Mouse (Mus musculus) stomach, embryonic 16.5 days (tissue): ENCODE results near the gene Dtymk. TPM values are rescaled to one million over a fixed set of nuclear protein-coding genes. Genes with fewer than 3 reads are reported as not detected.
"Not testable (repeated sequence)": the region's sequence is repeated elsewhere in the genome, so short reads cannot be mapped to it uniquely, and the experiment has no call there.

Experiments used
- ATAC-seq: fragments of 200-750 bp; cut with Nextera tagmentation; 2 replicates; pipeline ENCODE4 v1.8.0; 2017; ENCODE audit warnings: moderate number of reproducible peaks, moderate TSS enrichment; ENCODE audit not compliant: insufficient read depth, low FRiP score
- H3K27ac ChIP-seq: fragments of 300-500 bp; sonication (generic); 2 replicates; pipeline ENCODE4 v1.5.1; 2014; ENCODE audit warnings: low read length
- H3K27me3 ChIP-seq: fragments of 300-500 bp; sonication (generic); 2 replicates; pipeline ENCODE4 v1.6.1; 2014; ENCODE audit warnings: low read length, control low read depth, mixed read lengths; ENCODE audit not compliant: control insufficient read depth, insufficient read depth
- H3K36me3 ChIP-seq: fragments of 300-500 bp; sonication (generic); 2 replicates; pipeline ENCODE4 v1.6.1; 2014; ENCODE audit warnings: low read length; ENCODE audit not compliant: control insufficient read depth, insufficient read depth
- H3K4me1 ChIP-seq: fragments of 300-500 bp; sonication (generic); 2 replicates; pipeline ENCODE4 v1.6.1; 2014; ENCODE audit warnings: low read length, control low read depth, mixed read lengths; ENCODE audit not compliant: control insufficient read depth, insufficient read depth
- H3K4me2 ChIP-seq: fragments of 300-500 bp; sonication (generic); 2 replicates; pipeline ENCODE4 v1.6.1; 2014; ENCODE audit warnings: low read depth, low read length, mixed read lengths
- H3K4me3 ChIP-seq: fragments of 300-500 bp; sonication (generic); replicated peaks from 2 replicates; pipeline ENCODE4 v1.5.1; 2014; ENCODE audit warnings: mild to moderate bottlenecking, low read length
- H3K9ac ChIP-seq: fragments of 300-500 bp; sonication (generic); 2 replicates; pipeline ENCODE4 v1.6.1; 2014; ENCODE audit warnings: low read length
- H3K9me3 ChIP-seq: fragments of 300-500 bp; sonication (generic); replicated peaks from 2 replicates; pipeline ENCODE4 v1.6.1; 2016; ENCODE audit warnings: low read length, control low read depth; ENCODE audit not compliant: control insufficient read depth
- WGBS: fragments of 180-500 bp; shearing (Covaris S2); extraction: QIAGEN DNeasy Blood & Tissue Kit; methylation state at CpG from one replicate; pipeline ENCODE4 v1.1.7; 2014; 5-methylcytosine and 5-hydroxymethylcytosine counted together
- polyA plus RNA-seq: library from polyadenylated mRNA; unstranded; fragments of >200 nt; fragmentation: Nextera tagmentation; extraction: Ambion mirVana; gene quantifications from 2 replicates; pipeline ENCODE4 v1.2.1, GENCODE M21; 2015

Dtymk gene
- 196 and 210 TPM in 2 replicates for polyA plus RNA-seq

GRCm38 (mm10) chr1:93801741-93802238 is at the start of gene Dtymk:
TSS of gene Dtymk (minus strand) at chr1:93801934.
- under 1% methylated on average over 42 of the region's 42 CpGs for WGBS
- Histone ChIP-seq H3K27ac (peak within 1 kb of the TSS; percentile 94), H3K4me3 (peak within 1 kb of the TSS; percentile 92), H3K4me2 (peak within 1 kb of the TSS; percentile 98), H3K36me3 (peaks cover 3% of the 10 kb centered on the region; the same call in 1 of the 2 replicates), H3K4me1 (peaks cover 21% of the 10 kb centered on the region), H3K27me3 (no peaks in the 10 kb centered on the region), H3K9me3 (no peaks in the 10 kb centered on the region), H3K9ac (peak within 1 kb of the TSS; percentile 88)
- ATAC-seq = peak; percentile 69

DNA sequence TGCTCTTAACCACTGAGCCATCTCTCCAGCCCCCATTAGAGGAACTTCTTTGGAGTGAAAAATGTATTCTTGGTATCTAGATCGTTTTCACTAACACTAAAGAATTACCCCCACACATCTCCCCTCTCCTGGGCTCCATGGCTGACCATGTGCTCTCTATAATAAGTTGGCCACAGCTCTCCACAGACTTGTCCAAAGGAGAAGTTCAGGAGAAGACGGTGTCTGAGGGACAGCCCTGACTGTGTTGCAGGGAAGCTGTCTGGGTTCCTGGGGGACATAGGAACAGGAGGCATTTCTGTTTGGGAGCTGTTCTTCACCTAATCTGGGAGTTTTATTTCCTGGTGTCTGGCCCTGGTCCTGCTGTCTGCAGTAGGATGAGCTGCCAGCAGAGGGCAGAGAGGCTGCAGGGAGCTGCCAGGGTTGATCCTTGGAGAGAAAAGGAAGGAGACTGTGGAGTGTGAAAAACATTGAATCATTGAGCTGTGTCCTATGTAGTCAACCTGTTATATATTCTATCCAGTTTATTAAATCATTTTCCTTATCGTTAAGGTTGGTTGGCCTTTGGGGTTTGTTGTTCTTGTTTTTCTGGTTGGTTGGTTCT is 44.1 kb upstream of the Dtymk start:
- H3K9me3 ChIP-seq, H3K4me1 ChIP-seq, H3K4me3 ChIP-seq, H3K36me3 ChIP-seq, H3K9ac ChIP-seq, H3K27ac ChIP-seq, H3K27me3 ChIP-seq, H3K4me2 ChIP-seq, ATAC-seq: not testable (repeated sequence)
- WGBS = 56% methylated on average over 1 of the region's 3 CpGs

GRCm38 (mm10) chr1:93838569-93838968 is 36.8 kb upstream of the Dtymk start:
- 85% methylated on average over 8 of the region's 8 CpGs for WGBS
- H3K4me1 ChIP-seq, H3K4me2 ChIP-seq, H3K9ac ChIP-seq, H3K36me3 ChIP-seq, H3K27me3 ChIP-seq, H3K9me3 ChIP-seq, H3K4me3 ChIP-seq, ATAC-seq, H3K27ac ChIP-seq: not testable (repeated sequence)

GRCm38 (mm10) chr1:93837335-93837734 is 35.6 kb upstream of the Dtymk start:
- Histone ChIP-seq H3K4me2 (no peak overlapping the region), H3K36me3 (no peaks in the 10 kb centered on the region), H3K4me3 (no peak overlapping the region), H3K9me3 (no peaks in the 10 kb centered on the region), H3K9ac (no peak overlapping the region), H3K27me3 (no peaks in the 10 kb centered on the region), H3K4me1 (no peaks in the 10 kb centered on the region), H3K27ac (no peak overlapping the region)
- 88% methylated on average over 7 of the region's 8 CpGs for WGBS
- no peak for ATAC-seq

GRCm38 (mm10) chr1:93836532-93836913 is 34.8 kb upstream of the Dtymk start:
- no peak for ATAC-seq
- Histone ChIP-seq H3K9me3 (no peaks in the 10 kb centered on the region), H3K4me3 (no peak overlapping the region), H3K9ac (no peak overlapping the region), H3K4me2 (no peak overlapping the region), H3K36me3 (no peaks in the 10 kb centered on the region), H3K4me1 (no peaks in the 10 kb centered on the region), H3K27me3 (no peaks in the 10 kb centered on the region), H3K27ac (no peak overlapping the region)
- 94% methylated on average over 2 of the region's 2 CpGs for WGBS

- ATAC-seq = no peak
- 82% methylated on average over 6 of the region's 6 CpGs for WGBS
- no peak overlapping the region for H3K9ac ChIP-seq
- no peaks in the 10 kb centered on the region for H3K27me3 ChIP-seq
- H3K4me2 ChIP-seq = no peak overlapping the region
- H3K36me3 ChIP-seq = no peaks in the 10 kb centered on the region
- H3K4me3 ChIP-seq = no peak overlapping the region
- H3K27ac ChIP-seq = no peak overlapping the region
- H3K4me1 ChIP-seq = no peaks in the 10 kb centered on the region
- no peaks in the 10 kb centered on the region for H3K9me3 ChIP-seq
Measured at GRCm38 (mm10) chr1:93835876-93836531, 34.3 kb upstream of the Dtymk start.

DNA sequence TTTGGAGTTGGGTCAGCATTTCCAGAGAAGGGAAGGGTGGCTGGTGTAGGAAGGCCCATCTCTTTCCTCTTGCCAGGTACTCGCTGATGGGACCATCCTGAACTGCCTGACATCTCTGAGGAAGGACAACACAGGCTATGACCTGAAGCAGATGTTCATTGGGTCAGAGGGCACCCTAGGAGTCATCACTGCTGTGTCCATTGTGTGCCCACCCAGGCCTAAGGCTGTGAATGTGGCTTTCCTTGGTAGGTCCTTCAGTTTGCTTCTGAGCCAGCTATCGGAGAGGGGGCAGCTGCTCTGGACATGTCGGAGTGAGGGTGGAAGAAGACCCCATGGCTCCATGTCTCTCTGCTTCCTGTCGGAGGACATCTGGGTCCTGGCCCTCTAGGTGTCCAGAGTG is 33.5 kb upstream of the Dtymk start:
- Histone ChIP-seq H3K4me1 (no peaks in the 10 kb centered on the region), H3K36me3 (no peaks in the 10 kb centered on the region), H3K27ac (no peak overlapping the region), H3K9me3 (no peaks in the 10 kb centered on the region), H3K27me3 (no peaks in the 10 kb centered on the region), H3K4me3 (no peak overlapping the region), H3K9ac (no peak overlapping the region), H3K4me2 (no peak overlapping the region)
- WGBS = 89% methylated on average over 4 of the region's 4 CpGs
- no peak for ATAC-seq

DNA sequence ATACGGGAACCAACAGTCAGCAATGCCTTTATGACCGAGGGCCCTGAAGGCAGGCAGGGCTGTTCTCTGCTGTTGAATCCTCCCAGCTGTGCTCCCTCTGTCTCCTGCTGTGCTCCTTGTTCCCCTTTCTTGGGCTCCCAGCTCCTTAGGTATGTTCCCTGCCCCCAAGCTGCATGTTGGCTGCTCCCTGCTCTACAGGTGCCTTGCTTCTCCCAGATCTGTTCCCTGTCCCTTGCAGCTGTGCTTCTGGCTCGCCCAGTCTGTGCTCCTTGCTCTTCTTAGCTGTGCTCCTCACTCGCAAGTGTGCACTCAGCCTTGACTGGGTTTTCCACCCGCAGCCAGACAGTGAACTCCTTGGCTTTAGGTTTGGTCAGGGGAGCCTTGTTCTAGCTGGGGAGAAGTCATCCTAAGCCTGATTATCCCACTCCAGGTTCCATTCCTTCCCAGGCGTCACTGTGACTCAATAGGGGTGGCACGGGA is 33.0 kb upstream of the Dtymk start:
- H3K4me2 ChIP-seq = no peak overlapping the region
- H3K36me3 ChIP-seq = no peaks in the 10 kb centered on the region
- H3K9ac ChIP-seq = no peak overlapping the region
- H3K27ac ChIP-seq = no peak overlapping the region
- no peaks in the 10 kb centered on the region for H3K9me3 ChIP-seq
- H3K27me3 ChIP-seq = no peaks in the 10 kb centered on the region
- no peaks in the 10 kb centered on the region for H3K4me1 ChIP-seq
- WGBS = 84% methylated on average over 7 of the region's 7 CpGs
- no peak overlapping the region for H3K4me3 ChIP-seq
- no peak for ATAC-seq

DNA sequence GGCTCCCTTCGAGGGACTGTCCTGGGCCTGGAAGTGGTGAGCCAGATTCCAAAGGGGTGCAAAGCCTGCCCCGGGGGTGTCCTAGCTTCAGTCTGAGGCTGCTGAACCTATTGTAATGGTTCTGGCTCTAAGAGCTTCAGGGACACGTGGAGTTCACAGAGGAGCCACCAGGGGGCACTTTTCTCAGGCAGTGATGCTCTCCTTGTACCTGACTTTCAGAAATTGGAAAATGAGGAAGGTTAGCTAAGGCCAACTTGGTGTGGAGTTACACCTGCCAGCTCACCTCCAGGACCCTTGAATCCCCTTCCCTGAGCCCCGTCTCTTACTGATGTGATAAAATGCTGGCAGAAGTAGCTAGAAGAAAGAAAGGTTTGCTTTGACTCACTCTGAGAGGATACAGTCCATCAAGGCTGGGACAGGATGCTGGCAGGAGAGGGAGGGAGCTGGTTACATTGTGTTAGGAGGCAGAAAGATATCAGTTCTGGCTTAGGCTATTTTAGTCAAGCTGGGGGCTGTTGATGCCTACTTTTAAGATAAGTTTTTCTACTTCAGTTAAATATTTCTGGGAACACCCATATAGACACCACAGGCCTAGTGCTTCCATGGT is 31.1 kb upstream of the Dtymk start:
- H3K9me3 ChIP-seq, H3K9ac ChIP-seq, ATAC-seq, H3K4me2 ChIP-seq, H3K4me1 ChIP-seq, H3K27ac ChIP-seq, H3K36me3 ChIP-seq, H3K27me3 ChIP-seq, H3K4me3 ChIP-seq: not testable (repeated sequence)
- WGBS = 54% methylated on average over 3 of the region's 4 CpGs
